Mouse (Mus musculus) urinary bladder, postnatal 4 days (tissue): ENCODE data around the gene Kalrn.
A peak's percentile ranks its signal among the peaks of the same experiment; 100 is the strongest.

Experiments
- DNase-seq, 2 experiments: peaks; one replicate each; pipeline ENCODE4 v3.0.0; 2021 to 2022; ENCODE audit warnings: low spot score in 2 of 2

The Kalrn gene

DNA sequence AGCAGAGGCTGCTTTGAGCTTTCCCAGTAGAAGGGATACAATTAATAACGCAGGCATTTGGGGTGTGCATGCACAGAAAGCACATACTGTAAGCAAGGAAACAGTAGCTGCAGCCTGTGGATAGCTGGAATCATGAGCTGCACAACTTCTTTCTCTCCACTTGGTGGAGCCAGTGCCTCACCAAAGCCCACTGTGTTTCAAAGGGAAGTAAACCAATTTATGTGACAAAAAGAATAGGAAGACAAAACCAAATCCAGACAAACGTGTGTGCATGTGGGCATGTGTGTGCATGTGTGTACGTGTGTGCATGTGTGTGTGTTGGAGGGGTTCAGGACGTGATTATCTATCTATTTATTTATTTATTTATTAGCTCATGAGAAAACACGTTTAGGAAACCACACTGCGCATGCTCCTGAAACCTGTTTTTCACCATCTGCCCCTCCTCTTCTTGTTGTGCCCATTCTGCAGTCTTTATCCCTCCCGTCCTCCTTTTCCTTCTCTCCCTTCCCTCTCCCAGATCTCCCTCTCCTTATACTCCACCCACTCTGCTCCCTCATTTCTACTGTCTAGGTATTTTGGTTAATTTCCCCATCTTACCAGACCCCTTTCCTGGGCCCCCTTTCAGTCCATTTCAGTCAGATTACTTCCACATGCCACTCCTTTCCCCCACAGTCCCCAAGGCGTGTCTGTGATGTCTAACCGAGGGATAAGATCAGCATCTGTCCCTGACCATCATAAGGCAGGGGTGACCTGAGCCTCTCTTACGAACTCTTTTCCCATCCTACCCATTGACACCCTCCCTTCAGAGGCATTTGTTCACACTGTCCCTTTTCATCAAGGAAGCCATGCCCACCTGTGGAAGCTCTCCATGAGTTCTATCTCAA lies 380.1 kb downstream of the Kalrn start:
- no peak for DNase-seq

DNA sequence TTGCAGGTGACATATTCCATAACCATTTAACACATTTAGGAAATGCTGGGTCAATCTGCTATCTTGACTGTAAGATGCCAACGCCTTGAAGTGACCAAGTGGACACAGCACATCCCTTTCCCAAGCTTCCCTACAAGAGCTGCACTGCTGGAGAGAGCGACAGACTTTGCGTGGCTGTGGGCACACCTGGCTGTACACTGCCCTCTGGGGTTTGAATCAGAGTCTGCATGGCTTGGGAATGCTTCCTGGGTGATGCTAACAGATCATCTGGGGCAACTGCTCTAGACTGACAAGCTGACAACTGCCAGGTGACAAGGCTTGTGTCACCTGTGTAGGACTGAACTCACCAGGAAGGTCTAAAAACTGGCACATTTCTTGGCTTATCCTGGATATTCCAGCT lies 388.6 kb downstream of the Kalrn start:
- DNase-seq = no peak

DNA sequence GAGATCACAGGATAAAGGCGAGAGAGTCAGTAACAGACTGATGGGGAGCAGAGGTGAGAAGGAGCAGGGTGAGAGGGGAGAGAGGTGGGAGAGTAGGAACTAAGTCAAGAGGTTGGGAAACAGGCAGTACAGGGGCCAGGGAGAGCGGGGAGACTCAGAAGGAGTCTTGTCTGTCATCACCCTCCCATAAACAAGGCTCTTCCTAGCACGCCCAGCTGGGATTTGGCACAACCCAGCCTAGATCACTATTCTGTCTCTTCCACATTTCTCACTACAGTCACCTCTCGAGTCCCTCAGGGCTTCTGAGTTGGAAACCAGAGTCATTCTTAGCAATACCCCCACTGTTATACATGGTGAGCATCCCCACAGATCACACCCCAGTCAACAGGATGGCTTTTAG lies 390.1 kb downstream of the Kalrn start:
- no peak for DNase-seq

DNA sequence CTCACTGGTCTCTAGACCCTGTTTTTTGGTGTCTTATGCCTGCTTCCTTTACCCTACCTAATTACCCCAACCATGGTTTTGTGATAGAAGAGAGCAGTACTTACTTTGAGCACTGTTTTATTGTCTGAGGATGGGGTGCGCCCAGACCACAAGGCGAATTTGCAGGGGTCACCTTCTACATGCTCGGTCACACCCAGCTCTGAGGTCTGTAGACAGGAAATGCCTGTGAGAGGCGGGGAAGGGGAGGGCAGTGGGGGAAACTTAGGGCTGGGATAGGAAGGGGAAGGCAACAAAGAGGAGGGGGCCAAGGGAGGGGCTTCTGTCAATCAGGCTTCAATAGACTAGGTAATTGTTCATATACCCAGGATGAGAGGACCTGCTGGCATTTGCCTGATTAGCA lies 397.7 kb downstream of the Kalrn start:
- DNase-seq = no peak

DNA sequence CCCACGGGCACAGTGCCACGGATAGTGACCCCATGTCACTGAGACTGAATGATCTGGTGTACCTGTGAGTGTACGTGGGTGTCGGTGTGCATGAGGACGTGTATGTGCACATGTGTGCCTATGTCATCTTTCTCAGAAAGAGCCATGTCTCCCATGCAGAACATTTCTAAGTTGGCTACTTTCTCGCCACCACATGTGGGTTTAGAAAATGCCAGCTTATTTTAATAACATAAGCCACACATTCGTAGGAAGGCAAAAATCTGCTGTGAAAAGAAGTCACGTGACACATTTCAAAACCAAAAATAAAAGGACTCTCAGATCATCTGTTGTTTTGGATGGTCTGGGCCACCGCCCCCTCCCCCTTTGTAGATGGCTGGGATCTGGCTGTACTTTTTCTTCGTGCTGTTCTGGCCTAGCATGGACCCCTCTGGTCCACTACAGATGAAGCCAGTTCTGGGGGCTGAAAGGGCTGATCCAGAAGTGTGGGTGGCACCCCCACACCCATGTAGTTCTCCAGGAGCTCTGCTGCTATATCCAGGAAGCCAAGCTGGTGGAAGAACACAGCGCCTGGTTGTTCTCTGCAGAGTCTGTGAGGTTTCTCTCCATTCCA lies 400.7 kb downstream of the Kalrn start:
- no peak for DNase-seq

DNA sequence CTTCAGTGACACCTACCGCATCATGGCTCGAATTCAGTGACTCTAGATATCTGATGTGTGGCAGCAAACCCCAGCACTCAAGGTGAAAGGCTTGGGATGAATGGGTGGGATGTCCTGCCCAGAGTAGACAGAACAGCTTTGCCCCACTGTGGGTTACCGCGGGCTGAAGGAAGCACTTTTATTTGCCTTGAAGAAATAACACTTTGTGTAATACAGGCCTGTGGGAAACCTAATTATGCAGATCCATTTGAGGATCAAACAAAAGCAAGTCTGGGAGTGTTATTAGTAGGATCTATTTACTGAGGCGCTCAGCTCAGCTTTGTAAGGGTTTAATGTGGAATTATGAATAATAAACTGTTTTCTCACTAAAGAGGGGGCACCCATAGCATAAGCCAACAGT lies 406.3 kb downstream of the Kalrn start:
- no peak for DNase-seq

DNA sequence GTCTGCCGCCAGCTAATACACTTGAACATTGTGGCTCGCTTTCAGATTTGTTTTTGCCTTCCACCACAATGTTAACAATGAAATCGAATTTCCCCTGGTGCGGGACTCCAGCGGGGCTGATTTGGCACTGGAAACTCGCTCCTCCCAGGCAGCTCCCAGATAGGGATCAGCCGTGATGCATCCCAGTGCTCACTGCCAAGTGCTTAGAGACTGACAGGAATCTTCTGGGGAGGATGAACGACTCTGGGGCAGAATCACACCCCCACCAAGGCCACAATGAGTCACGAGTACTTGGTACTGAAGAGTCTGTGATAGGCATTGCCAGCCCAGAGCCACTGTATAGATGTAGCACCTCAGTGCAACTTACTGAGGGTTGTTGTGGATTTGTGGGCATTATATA lies 410.2 kb downstream of the Kalrn start:
- DNase-seq = no peak

DNA sequence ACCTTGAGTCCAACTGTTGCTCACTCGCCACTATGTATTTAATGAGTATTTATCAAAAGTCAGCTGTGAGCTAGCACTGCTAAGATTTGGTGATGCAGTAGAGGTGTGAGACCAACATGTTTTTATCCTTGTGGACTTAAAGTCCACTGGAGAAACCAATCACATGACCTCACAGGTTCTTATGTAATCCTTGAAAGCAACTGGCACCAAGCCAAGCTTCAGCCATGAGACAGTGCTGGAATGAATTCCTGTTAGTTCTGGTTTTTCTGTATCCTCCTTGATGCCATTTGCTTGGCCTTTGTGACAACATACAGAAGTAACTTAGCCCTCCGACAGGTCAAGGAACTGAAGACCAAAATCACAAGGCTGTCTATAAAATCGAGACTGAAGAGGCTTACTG lies 413.8 kb downstream of the Kalrn start:
- DNase-seq = no peak

DNA sequence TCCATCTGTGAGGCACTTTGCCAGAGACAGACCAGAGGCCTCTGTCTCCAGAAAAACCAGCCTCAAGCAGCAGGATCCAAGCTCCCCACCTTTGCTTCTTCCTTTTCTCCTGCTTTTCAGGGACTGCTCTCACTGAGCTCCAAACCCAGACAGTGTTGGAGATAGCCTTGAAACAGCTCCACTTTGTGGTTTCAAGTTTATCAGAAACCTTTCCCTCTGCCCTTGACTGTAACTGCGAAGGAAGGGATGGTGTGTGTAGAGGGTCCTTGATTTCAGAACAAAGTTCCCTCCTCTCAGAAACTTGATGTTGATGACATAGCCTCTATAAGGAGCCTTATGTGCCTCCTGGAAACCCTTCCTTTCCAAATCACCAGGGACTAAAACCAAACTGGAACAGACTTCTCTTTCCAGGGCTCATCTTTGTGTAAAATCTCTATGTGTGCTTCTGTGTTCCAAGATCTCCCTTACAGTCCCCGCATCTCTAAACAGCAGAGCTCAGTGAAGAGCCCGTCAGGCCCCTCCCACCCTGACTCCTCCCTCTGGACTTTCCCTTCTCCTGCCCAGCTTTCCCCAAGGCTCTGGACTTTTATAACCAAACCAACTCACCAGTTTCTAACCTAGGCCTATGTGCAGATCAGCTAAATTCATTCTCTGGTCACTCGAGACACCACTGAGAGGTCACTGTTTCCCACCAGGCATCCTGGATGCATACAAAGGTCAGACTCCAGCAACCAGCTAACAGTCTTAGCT lies 415.8 kb downstream of the Kalrn start:
- DNase-seq = no peak

DNA sequence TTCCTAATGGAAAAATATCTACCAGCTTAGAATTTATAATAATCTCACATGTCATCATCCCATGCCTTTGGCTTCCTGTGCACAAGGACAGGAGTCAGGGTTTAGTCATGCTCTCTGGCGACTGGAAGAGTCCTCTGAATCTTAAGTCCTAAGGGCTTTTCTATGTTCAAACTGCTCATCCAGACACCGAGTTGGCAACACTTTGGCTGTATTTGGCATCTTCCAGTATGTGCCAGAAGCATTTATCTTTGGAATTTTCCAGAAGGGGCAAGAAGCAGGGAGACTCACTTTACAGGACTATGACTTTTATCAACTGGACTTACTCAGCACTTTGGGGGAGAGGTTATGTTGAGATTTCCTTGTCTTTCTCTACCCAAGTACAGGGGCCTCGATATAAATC lies 417.6 kb downstream of the Kalrn start:
- no peak for DNase-seq

DNA sequence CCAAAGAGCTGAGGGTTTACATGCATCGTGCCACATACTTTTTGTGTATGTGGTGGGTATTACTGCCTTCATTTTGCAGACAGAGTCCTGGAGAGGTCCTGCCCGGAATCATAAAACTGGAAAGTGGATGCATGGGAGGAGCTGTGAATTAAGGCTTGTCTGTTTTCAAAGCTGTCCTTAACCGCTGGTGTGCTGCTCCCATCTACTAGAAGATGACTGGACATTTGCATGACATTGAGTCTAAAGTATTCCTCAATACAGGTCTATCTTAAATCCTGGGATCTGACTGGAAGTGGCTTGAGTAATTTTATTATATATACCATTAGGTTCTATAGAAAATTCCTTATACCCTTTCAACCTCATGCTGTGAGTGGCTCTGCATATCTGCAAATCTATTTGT lies 418.4 kb downstream of the Kalrn start:
- DNase-seq = no peak

DNA sequence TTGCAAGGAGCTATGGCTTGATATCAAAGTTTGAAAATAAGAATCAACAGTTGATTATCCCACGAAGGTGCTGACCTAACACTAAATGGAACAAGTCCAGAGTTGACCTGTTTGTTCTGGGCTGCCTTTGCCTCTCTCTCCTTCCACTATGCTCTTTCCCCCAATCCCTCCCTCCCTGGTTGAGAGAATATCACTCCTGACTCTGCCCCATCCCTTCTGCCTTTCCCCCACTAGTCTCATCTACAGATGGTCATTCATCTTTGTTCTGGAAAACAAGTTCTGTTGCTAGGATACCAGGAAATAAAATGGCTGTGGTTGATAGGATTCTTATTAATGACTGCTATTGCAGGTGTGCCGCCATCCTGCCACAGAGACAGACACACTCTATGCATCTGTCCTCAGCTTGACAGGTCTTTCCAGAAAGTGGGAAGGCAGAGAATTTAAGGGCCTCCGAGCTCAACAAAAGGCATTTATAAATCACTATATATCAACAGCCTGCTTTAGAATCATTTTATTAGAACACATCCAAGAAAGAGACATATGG lies 421.7 kb downstream of the Kalrn start:
- DNase-seq = no peak

DNA sequence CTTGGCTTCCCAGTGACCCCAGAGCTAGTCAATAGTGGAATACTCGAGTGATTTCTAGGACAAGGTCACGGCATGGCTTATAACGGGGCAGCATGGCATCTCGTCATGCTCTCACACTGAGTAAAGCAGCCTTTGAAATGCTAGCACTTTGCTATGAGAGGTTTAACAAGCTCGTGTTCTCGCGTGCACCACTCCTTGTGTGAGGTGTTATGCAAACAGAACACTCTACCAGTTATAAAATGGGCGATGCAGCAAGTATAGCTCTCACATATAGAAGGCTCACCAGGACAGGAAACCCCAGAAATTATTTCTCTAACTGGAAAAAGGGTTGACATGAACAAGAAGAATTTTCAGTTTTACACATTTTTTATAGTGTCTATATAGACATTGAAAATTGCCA lies 431.7 kb downstream of the Kalrn start:
- no peak for DNase-seq

DNA sequence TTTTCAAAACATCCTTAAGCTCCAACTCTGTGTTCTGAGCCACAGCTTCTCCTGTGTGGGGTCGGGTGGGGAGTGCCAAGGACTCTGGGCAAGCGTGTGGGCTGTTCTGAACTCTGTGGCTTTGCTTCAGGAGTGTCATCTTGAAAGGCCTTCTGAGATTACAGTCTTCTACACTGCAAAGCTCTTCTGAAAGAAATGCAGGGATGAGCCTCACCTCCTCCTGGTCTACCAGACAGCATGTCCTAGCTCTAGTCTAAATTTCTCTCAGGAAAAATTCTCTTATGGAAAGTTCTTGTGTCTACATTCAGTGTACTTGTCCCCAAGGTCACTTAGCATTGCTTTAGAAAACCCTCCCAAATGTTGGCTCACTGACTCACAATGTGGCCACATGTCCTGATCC lies 438.3 kb downstream of the Kalrn start:
- DNase-seq = no peak

DNA sequence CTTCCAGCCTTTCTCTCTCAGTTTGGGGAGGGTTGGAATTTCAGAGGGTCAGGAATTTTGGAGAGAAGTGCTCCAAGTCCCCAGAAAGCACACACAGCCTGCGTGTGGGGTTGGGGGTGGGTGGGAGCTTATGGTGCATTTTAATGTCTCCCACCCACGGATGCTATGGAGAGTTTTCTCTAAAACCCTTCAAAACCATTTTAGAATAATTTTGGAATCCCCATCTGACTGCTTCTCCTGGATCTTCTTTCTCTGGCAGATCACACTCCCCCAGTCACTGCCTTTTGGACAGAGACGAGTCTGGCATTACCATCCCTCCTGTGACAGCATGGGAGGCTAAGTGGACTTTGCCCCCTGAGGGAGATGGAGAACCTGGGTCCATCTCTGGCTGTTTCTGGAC lies 438.7 kb downstream of the Kalrn start:
- no peak for DNase-seq

DNA sequence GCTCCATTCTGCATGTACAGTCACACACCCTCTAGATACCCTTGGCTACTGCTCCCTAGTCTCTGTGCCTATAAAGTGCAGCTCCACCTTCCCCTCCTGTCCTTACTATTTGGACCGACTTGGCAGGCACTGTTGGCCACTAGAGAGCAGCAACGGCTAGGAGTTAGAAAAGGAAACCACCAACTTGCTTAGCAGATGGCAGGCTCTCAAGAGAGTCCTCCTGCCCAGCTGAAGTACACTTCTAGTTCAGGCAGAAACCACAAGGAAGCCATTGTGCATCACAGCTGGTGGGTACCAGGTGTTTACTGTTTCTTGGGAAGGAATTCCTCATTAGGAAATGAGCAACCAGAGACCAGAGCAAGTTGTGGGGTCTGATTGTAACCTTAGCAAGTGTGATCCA lies 447.7 kb downstream of the Kalrn start:
- DNase-seq = peak; percentile 47 to 67

DNA sequence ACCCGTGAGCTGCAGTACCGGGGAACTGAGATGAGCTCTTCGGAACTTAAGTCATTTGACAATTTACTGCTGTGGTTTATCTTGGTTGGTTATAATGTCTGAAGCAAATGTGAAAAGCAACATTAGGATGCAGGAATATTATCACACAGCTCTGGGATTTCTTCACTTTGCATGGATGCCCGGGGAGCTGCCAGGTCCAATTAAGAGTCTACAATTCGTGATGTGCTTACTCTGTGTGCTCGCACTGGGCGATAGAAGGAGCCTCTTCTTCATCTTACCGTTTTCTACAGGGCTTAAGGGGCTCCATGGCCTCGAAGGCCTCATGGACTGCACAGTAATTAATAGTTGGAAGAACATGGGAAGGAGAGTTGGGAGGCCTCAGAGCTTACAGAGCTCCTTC lies 450.8 kb downstream of the Kalrn start:
- DNase-seq = no peak

DNA sequence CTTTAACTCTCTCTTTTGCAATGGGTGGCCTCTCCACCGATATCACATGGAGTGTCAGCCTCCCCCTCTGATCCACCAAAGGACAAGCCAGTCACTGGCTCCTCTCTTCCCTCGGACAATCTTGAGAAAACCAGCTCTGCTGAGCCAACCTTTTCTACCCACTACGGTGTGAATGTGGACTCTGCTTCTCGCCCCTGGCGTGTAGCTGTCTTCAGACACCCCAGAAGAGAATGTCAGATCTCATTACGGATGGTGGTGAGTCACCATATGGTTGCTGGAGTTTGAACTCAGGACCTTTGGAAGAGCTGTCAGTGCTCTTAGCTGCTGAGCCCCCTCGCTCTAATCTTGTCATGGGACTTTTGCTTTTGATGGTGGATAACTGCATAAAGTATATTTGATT lies 452.0 kb downstream of the Kalrn start:
- DNase-seq = no peak

DNA sequence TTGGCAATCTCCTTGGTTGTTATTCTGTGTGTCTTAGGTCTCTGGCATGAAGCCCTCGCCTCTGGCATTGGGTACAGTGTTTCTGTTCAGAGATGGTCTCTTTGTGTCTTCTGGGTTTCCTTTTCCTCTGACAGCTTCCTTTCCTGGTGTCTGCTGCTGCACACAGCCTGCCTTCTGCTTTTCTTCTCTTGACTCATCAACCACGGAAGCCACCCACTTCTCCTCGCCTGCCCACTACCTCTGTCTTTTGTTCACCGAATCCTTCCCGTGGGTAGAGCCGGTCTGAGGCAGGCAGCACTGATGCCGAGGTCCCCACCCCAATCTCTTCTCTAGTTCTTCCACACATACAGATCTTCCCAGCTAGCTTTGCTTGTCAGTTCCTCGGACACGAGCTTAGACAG lies 452.5 kb downstream of the Kalrn start:
- no peak for DNase-seq

DNA sequence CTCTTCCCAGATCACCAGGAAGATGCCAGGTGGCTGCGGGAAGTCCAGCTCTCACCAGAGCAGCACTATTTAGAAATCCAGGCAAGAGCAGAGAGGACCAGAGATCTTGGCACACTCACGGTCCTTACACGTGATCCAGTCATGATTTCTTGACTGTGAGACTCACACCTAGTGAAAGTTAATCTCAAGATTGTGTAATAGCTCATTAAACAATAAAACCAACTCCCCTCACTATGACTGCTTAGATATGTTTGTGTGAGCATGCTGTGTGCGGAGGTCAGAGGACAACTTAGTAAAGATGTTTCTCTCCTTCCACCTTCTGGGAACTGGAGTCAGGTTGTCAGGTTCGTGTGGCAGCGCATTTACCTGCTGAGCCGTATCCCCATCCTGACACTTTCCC lies 453.5 kb downstream of the Kalrn start:
- no peak for DNase-seq

DNA sequence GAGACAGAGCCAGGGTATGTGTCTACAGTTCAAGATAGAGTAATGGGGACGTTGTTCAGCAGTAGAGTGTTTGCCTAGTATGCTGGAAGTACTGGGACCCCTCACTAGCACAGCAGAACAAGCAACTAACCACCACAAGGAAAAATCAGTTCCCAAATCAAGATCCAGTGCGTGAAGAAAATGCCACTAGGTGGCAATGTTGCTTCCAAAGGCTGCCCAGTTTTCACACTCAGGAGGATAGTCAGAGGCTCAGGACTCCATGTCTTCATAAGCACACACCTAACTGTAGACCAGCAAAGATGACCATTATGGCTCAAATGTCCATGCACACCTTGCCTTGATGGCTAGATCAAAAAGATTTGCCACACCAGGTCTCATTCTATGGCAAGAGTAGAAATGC lies 454.0 kb downstream of the Kalrn start:
- DNase-seq = no peak

DNA sequence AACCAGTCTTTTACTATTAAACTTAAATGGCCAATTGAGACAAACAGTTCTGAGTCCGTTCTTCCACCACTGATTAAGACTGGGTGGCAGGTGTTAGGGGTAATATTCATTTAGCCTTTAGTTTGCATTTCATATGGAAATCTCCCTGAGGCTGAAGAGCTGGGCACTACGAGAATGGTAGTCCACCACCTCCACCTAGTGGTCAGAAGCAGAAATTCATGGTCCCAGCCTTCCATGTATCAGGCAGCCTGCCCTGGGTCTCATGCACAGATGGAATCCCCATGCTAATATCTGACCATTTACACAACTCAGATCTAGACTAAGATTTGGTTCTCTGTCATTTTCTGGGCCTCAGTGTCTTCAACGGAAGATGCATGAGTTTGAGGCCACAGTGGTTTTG lies 458.7 kb downstream of the Kalrn start:
- DNase-seq = peak in 1 of 2 experiments; percentile 37

DNA sequence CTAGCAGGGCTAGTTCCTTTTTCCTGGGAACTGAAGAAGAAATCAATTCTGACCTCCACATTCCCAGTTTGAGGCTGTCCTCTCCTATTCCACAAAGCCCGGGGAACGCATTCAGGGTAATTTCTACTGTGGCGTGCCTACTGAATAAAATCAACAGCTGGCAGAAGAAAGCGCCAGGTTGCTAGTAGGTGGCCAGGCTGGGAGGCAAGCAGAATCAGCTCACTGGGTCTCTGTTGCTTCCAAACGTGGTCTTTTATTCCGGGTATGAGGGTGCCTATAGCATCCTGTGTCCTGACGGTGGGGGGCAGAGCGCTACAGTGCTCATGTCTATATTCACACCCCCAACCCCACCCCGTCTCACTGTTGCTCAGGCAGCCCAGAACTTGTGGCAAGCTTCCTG lies 460.2 kb downstream of the Kalrn start:
- DNase-seq = no peak
